Mouse (Mus musculus): Measurements from ENCODE around the gene Gper1. TPM values are rescaled to one million over a fixed set of nuclear protein-coding genes. Genes with fewer than 3 reads are reported as not detected.

Gene Gper1
- 1 to 10 TPM; 3.9 to 7.8 (median 6.3) TPM for total RNA-seq (2022)

DNA sequence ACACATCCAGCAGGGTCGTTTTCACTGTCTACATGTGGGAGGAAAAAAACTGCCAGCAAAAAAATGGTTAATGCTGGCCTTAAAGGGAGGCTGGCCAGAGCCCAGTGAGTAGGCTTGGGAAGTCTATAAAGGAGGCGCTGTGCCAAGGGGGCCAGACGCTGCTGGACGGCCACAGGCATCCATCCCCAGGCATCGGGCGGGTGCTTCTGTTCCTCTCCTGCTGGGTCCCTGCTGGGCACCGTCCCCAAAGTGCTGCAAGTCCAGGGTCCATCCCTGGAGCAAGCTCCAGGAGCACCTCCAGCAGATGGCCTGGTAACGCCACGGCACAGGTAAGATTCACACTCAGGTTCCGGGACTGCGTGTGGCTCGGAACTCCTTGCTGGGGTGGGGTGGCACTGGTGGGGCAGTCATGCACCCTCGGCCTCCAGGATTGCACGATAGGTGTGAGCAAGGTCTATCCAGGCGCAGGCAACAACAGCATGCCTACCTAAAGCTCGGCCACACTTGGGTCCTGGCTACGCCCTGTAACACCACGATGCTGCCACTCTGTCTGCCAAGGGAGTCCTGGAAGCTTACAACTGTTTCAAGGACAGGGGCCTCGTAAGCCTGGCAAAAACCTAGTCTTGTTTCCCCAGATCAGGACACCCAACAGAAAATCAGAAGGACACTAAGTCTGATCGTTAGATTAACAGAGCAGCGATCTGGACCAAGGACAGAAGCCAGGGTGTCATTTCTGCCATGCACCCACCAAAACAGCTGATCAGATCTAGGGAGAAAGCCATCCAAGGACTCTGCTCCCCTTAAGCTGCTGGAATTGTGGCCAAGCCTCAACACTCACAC, at the start of gene Gper1:
Gper1 (plus strand) TSS at position 126 of the 840 bp plus-strand sequence.
- DNase-seq: no peak

DNA sequence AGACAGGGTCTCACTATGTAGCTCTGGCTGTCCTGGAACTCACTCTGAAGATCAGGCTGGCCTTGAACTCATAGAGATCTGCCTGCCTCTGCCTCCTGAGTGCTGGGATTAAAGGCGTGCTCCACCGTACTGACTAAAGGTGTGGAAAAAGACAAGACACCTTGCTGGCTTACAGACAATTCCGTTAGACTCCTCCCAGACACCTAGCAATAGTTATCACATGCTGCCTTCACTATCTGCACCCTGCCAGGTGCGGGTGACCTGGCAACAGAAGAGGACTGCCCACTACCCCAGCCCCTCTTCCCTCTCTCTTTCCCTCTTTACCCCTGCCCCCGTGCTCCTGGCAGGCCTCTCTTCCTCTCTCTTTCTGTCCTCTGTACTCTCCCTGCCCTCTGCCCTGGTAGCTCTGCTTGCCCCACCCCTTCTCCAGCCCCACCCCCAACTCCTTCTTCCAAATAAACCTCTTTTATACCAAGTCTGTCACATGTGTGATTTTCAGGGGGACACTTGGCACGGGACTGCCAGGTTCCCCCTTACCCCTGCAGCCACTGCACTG, 49.0 kb upstream of the Gper1 start:
- no peak for DNase-seq

DNA sequence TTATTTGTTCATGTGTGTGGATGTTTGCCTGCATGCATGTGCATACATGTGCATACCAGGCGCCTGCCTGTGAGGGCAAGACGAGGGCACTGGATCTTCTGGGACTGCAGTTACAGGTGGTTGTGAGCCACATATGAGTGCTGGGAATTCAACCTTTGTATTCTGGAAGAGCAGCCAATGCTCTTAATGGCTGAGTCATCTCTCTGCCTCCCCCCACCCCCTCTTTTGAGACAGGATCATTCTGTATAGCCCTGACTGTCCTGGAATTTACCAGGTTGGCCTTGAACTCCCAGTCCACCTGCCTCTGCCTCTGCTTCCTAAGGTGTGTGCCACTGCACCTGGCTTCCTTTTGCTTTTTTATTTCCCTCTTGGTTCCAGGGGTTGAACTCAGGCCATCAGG, 48.1 kb upstream of the Gper1 start:
- DNase-seq: no peak

DNA sequence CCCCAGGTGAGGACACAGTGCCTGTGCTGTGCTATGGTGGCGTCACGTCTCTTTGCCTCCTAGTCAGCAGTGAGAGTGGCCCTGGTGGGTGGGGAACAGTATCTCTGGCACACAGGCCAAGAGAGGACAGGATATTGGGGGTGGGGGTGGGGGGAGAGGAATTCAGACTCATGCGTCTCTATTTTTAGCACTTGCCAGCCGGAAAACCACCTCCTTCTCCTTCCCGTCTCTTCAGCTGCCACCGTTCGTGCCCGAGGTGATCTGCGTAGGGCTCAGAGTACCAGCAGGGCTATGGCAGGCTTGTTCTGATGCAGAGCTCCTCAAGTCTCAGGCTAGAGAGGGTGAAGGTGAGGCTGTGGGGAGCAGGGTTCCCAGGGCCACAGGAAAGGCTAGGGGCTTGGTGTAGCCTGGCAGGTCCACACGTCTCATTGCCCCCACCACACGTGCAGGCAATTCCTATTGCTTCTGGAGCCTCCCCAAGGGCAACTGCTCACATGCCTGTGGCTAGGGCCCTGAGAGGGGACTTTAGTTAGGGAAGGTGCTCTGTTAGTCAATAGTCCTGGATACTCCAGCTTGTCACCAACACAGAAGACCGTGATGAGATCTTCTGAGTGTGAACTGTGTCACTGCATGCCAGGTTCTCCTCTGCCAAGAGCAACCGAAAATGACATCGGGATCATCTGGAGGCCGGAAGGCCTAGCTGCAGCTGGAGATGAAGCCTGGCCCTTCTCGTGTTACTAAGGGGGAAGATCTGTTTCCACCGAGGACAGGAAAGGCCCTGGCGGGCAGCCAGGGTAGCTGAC, 45.3 kb upstream of the Gper1 start, which contains the start of gene Gpr146:
Gpr146 (plus strand) TSS at position 230 of the 803 bp plus-strand sequence.
- DNase-seq: peak; percentile 76

DNA sequence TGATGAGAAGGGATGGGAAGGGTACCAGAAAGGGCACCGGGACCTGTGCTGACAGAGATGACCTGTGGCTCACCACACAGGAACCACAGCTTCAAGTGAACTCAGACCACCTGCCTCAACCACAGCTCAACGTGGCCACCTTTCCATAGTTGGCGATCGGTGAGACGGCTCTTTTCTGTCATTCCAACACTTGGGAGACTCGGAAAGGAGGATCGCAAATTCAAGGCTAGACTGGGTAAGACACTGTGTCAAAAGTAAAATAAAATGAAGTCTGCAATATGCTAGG, 44.7 kb upstream of the Gper1 start:
- no peak for DNase-seq

DNA sequence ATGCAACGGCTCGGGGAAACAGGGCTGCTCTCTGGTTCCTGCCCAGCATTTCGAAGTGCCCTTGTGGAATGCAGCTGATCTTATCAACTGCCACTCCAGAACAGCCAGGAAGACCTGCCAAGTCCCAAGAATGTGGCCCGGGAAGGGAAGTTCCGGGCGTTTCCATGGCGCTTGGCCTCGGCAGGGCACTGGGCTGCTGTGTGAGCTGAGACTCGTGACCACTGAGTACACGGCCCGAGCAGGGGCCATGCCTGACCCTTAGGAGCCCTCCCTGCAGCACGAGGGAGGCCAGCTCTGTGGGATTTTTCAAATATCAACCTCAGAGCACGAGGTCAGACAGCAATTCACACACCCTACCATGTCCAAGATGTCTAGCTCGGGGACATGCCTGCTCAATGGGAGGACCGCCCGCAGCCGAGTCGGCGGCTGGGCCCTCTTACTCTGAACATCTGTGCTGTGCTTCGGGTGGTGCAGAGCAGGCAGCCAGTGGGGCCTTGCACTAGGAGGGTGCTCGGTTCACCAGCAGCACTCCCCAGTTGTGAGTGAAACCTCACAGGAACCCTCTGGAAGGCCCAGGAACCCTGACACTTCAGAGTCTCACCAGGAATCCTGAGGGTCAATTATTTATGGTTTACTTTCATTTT, 43.8 kb upstream of the Gper1 start:
- DNase-seq: peak; percentile 85

DNA sequence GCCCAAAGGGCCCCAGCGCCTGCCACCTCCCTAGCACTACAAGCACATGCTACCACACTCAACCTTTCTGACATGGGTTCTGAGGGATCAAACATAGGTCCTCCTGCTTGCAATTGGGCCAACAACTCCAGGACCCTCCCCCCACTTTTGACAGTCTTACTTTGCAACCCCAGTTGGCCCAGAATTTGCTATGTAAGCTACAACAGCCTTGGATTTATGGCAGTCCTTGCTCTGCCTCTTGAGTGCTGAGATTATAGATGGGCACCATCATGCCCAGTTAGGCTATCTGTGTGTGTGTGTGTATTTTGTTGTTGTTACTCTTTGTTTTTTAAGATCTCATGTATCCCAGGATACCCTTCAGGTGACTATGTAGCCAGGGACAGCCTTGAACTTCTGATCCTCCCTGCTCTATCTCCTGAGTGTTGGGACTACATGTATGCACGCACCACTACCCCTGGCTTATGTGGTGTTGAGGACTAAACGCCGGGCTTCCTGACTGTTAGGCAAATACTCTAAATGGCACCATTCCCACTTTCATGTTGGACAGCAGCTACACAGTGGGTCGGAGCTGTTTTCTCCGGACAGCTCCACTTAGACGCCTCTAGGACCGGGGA, 43.1 kb upstream of the Gper1 start:
- DNase-seq: no peak

DNA sequence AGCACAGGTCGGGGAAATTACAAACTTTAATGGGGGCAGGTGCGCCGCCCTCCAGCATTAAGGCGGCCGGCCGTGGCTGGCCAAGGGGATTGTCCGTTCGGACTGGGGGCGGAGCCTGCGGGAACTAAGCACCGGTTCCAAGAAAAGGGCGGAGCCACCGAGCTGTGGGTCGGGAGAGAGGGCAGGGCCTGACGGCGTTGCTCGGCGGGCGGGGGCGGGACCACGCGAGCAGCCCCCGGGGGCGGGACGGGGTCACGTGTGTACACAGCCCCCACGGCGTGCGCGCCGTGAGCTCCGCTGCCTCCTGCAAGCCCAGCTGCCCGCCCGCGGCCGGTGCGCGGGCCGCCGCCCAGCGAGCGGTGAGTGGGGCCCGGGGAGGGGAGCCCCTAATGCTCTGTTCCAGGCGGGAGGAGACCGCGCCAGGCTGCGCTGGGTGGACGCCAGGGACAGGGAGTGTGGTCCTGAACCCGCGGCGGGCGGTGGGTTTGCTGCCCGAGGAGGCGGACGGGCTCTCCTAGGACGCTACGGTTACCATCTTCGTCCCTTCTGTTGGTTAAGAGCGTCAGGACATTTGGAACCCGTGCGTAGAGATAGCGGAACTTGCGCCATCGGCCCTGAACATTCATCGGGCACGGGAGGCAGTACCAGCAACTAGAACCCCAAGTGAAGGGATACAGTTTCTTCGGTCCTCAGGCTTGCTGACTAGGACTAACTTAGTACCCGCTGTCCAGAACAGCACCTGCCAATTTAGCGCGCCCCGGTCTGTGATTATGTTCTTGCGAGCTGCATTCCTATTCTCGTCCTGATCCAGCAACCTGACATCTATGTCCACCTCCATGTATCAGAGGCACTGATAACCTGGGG, 42.3 kb upstream of the Gper1 start:
- peak; percentile 97 for DNase-seq

DNA sequence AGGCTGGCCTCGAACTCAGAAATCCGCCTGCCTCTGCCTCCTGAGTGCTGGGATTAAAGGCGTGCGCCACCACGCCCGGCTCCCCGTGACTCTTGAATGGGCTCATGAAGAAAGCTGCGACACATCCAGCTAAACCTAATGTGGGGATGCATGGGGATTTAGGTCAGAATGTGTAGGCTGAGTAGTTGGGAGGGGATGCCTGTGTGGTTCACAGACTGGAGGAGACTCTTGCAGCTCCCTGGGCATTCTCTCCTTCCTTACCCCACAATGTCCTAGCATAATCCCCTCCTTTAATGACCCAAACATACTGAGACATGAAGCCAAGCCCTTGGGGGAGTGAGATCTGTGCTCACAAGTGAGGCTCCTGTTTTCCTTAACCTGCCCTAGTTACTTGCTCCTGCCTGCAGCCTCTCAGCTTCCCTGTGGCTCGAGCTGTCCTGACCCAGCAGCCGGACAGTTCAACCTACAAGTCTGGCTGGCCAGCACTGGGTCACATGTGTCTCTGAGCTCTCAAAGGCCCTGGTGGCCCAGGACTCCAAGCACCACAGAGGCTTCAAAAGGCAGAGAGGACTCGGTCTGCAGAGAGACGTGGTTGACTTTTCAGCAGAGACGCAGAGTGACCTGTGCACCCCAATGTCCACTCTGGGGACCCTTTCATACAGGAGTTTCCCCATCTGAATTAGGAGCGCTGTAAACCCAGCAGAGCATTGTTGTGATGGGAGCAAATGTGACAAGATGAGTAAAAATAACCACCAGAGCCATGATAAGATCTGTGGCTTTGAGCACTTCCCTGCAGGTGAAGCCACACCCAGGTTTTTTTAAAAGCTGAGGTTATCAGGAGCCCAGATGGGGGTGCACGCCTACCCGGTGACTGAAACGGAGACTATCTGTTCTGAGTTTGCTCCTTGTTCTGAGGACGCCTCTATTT, 41.1 kb upstream of the Gper1 start:
- no peak for DNase-seq

DNA sequence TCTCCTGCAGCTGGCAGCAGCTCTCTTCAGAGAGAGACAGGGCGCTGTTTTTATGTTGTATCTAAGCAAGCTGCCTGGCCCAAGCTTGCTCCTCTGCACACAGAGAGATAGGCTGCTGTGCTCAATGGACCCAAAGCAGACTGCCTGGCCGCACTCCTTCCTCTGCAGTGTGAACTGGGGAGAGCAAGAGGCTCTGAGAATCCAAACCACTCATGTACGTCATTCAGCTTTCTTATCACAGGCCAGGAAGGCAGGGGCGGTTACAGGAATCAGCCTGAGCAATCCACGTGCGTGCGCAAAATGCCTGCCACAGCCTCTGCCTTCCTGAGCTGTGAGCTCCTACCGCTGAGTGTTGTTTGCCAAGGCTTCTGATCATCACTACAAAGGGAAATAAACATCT, 40.2 kb upstream of the Gper1 start:
- no peak for DNase-seq

DNA sequence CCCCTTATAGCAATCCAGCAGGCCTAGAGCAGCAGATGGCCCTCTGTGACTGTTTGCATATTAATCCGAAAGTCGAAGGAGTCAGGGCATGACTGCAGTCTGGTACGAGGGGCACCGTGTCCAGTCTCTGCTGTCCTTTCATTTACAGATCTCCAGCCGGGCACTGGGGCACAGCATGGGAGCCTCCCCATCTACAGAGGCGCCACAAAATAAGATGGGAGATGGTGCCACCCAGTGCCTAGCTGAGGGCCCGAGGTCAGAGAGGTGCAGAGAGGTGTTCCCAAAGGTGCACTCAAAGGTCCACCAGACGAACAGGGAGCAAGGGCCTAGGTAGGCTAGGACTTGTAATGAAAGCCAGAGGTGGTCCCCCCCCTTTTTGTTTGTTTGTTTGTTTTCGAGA, 39.7 kb upstream of the Gper1 start:
- DNase-seq: no peak

DNA sequence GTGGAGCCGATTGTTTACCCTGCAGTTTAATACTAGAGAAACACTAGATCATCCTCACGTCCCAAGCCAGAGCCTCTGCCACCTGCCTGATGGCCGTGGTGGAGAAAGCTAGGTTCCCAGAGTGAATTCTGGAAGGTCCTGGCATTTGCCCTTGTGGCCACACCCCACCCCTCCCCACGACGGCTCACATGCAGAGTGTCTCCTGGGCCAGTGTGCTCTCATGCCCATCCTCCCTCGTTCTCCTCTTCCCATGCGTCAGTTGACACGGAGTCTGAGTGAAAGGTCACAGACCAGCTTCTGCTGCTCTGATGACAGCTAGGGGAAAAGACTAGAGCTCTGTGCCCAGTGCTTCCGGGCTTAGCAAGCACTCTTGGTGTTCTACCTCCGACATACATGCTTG, 38.4 kb upstream of the Gper1 start:
- DNase-seq: peak; percentile 71

DNA sequence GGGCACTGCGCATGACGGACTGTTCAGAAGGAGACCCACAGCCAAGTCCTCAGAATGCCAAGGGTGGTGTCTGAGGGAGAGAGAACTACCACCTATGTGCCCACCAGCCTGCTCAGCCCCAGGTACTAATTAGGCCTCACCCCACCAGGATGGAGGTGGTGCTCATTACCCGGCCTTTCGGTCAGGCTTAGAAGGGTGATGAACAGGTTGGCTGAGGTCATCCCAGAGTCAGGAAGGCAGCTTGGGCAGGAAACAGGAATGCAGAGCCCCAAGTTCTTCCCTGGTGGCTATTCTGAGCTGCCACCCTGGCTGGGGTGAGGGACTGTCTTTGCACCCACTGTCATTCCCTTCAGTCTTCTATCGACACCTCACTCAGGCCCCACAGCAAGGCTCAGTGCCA, 36.9 kb upstream of the Gper1 start:
- no peak for DNase-seq

DNA sequence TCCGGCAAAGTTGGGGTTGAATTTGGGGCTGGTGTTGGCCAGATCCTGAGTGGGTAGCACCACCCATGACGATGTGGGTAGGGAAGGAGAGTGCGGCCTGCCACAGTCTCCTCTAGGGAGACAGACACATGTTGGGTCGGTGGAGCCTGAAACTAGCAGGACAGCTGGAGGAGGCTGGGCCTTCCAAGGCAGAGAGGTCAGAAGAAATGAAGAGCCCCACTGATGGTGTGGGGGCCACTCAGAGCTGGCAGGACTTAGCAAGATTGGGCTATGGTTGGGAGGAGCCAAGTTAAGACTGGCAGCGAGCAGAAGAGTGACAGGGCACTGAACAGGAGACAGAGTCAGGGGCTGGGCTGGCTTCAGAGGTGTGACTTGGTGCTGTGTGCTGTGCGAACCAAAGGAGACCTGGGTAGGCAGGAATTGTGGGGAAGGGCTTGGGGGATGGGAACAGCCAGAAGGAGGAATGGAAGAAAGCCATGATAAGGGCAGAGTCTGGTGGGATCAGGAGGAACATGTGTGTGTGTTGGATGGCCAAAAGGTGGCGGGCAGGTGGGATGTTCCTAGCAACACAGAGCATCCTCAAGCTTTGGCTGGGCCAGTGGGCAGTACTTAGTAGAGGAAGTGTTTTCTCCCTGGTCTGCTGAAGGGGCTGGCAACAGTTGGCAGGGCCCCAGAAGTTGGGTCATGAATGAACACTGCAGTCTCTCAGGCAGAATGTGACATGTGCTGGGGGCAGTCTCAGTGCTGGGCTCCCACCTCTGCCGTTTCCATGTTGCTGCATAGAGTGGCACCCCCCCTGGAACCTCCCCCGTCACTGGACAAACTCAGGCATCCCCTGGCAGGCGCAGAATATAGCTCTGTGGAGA, 35.4 kb upstream of the Gper1 start:
- no peak for DNase-seq

DNA sequence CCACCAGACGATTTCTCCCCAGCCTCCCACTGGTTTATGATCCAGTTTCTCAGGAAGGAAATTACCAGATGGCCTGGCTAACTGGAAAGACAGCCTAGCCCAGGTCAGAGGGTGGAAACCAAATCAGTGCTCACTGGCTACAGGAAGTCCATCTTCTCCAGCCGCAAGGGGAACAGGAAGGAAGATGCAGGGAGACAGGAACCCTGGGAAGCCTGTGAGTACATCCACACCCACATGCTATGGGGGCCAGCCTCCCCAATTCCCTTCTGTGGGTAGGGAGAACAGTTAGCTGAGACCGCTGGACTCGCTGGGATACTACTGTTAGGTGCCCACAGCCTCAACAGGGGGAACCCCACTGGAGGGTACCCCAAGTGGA, 34.8 kb upstream of the Gper1 start:
- DNase-seq: no peak

DNA sequence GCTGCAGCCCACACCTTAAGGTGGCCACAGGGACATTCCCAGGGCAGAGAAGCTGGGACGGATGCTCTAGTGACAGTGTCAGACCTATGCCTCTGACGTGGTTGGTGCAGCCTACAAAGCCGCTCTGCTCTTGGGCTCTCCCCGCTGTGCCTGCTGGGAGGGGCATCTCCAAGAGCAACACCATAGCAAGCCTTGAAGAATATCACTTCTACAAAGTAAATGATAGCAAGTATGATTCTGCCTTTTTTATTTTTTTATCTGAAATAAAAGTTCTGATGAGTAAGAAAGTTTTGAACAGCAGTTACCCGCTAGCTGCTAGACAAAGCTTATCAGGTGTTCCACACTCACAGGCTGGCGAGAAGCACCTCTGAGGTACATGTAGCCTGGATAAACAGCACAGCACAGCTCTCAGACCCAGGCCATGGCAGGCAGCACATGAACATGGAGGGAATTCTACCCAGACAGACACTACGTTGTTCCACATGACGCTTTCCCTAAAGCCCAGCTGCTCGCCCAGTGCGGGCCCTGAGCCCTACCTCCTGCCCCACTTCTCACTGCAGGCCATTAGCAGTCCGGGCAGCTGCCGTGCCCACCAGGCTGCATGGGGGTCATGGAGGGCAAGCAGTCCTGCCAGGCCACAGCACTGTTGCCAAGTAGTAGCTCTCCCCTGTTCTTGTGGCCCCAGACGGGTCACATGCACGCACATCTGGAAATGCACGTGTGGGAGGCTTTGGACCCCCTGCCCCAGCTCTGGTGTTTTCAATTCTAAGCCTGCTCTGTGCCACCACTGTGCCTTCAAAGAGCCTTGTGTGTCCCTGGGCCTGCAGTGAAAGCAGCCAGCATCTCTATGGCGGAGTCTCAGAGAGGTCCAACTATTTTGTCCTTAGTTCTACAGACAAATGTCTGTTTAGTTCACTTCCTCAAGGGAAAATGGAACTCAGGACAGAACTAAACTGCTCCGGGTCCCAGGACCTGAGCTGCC, 34.0 kb upstream of the Gper1 start:
- DNase-seq: no peak

DNA sequence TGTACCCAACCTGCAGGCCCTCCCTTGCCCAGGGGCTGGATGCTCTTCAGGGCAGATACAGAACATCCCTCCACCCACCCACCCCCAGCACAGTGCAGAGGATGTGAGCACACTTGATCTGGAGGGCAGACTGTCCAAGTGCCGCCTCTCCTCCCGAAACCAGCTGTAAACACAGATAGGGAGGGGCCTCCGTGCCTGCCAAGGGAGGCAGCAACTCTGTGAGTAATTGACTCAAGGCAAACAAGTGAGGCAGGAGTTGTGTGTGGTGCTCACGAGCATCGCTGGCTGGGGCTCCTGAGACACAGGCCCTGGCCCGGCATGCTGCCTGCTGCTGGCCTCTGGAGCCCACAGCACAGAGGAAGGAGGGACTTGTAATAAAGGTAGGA, 33.3 kb upstream of the Gper1 start:
- DNase-seq: no peak

Data from adrenal gland, adult 8-10 months (tissue).